Mouse (Mus musculus): Measurements from ENCODE around the gene Rpl6. TPM values are rescaled to one million over a fixed set of nuclear protein-coding genes. Genes with fewer than 3 reads are reported as not detected.
A peak's percentile ranks its signal among the peaks of the same experiment; 100 is the strongest.
"Not testable (repeated sequence)": the region's sequence is repeated elsewhere in the genome, so short reads cannot be mapped to it uniquely, and the experiment has no call there.

Rpl6 gene
- polyA plus RNA-seq, 1 experiment from 2014 or later: 377 TPM

- H3K9me3 ChIP-seq (replicated peaks): no peaks in the 10 kb centered on the region
- H3K9ac ChIP-seq: no peak overlapping the region
- H3K27ac ChIP-seq (ENCODE audit: poor library complexity, severe bottlenecking): no peak overlapping the region
- H3K36me3 ChIP-seq: no peaks in the 10 kb centered on the region
- peaks cover 37% of the 10 kb centered on the region for H3K4me1 ChIP-seq (replicated peaks)
- WGBS: 47% methylated on average over 3 of the region's 3 CpGs
- H3K27me3 ChIP-seq (replicated peaks): no peaks in the 10 kb centered on the region
- H3K4me2 ChIP-seq: no peak overlapping the region
- no peak overlapping the region for H3K4me3 ChIP-seq
- ATAC-seq (ENCODE audit: insufficient number of reproducible peaks, low FRiP score): no peak
Measured at GRCm38 (mm10) chr5:121226406-121226805, 22.1 kb downstream of the Rpl6 start.

GRCm38 (mm10) chr5:121226845-121227244, 22.6 kb downstream of the Rpl6 start:
- no peaks in the 10 kb centered on the region for H3K9me3 ChIP-seq (replicated peaks)
- H3K27me3 ChIP-seq (replicated peaks): no peaks in the 10 kb centered on the region
- no peak overlapping the region for H3K9ac ChIP-seq
- H3K4me1 ChIP-seq (replicated peaks): peaks cover 33% of the 10 kb centered on the region
- no peak for ATAC-seq (ENCODE audit: insufficient number of reproducible peaks, low FRiP score)
- no peaks in the 10 kb centered on the region for H3K36me3 ChIP-seq
- H3K27ac ChIP-seq (ENCODE audit: poor library complexity, severe bottlenecking): no peak overlapping the region
- WGBS: 89% methylated on average over 4 of the region's 4 CpGs
- no peak overlapping the region for H3K4me3 ChIP-seq
- H3K4me2 ChIP-seq: no peak overlapping the region

- H3K36me3 ChIP-seq; H3K4me2 ChIP-seq; H3K27ac ChIP-seq (ENCODE audit: poor library complexity, severe bottlenecking); H3K27me3 ChIP-seq (replicated peaks); H3K9ac ChIP-seq; H3K9me3 ChIP-seq (replicated peaks); ATAC-seq (ENCODE audit: insufficient number of reproducible peaks, low FRiP score); H3K4me3 ChIP-seq: not testable (repeated sequence)
- WGBS: 82% methylated on average over 1 of the region's 1 CpGs
- peaks cover 33% of the 10 kb centered on the region for H3K4me1 ChIP-seq (replicated peaks)
Measured at GRCm38 (mm10) chr5:121227330-121227729, 23.0 kb downstream of the Rpl6 start.

GRCm38 (mm10) chr5:121229182-121229581, 24.9 kb downstream of the Rpl6 start:
- Histone ChIP-seq H3K4me2 (no peak overlapping the region), H3K36me3 (0 out of 2 replicates have a peak, but pooled peaks cover 5% of the 10 kb centered on the region), H3K9me3 (replicated peaks) (no peaks in the 10 kb centered on the region), H3K9ac (no peak overlapping the region), H3K27ac (ENCODE audit: poor library complexity, severe bottlenecking) (no peak overlapping the region), H3K4me3 (no peak overlapping the region), H3K27me3 (replicated peaks) (no peaks in the 10 kb centered on the region), H3K4me1 (replicated peaks) (peaks cover 33% of the 10 kb centered on the region)
- ATAC-seq (ENCODE audit: insufficient number of reproducible peaks, low FRiP score): no peak
- 92% methylated on average over 2 of the region's 2 CpGs for WGBS

GRCm38 (mm10) chr5:121230811-121231210, 26.5 kb downstream of the Rpl6 start:
- ATAC-seq (ENCODE audit: insufficient number of reproducible peaks, low FRiP score): no peak
- Histone ChIP-seq H3K9ac (no peak overlapping the region), H3K36me3 (peaks cover 8% of the 10 kb centered on the region; the same call in 1 of the 2 replicates), H3K27me3 (replicated peaks) (no peaks in the 10 kb centered on the region), H3K9me3 (replicated peaks) (no peaks in the 10 kb centered on the region), H3K4me2 (no peak overlapping the region), H3K4me1 (replicated peaks) (peaks cover 22% of the 10 kb centered on the region), H3K27ac (ENCODE audit: poor library complexity, severe bottlenecking) (no peak overlapping the region), H3K4me3 (no peak overlapping the region)
- WGBS: 67% methylated on average over 9 of the region's 9 CpGs

GRCm38 (mm10) chr5:121232789-121233188, 28.5 kb downstream of the Rpl6 start:
- peaks cover 21% of the 10 kb centered on the region for H3K4me1 ChIP-seq (replicated peaks)
- no peak overlapping the region for H3K4me2 ChIP-seq
- WGBS: 95% methylated on average over 1 of the region's 1 CpGs
- no peak overlapping the region for H3K9ac ChIP-seq
- no peaks in the 10 kb centered on the region for H3K27me3 ChIP-seq (replicated peaks)
- no peak for ATAC-seq (ENCODE audit: insufficient number of reproducible peaks, low FRiP score)
- H3K4me3 ChIP-seq: no peak overlapping the region
- no peaks in the 10 kb centered on the region for H3K9me3 ChIP-seq (replicated peaks)
- peaks cover 8% of the 10 kb centered on the region; the same call in 1 of the 2 replicates for H3K36me3 ChIP-seq
- no peak overlapping the region for H3K27ac ChIP-seq (ENCODE audit: poor library complexity, severe bottlenecking)

GRCm38 (mm10) chr5:121233726-121234125, 29.4 kb downstream of the Rpl6 start:
- no peak for ATAC-seq (ENCODE audit: insufficient number of reproducible peaks, low FRiP score)
- Histone ChIP-seq H3K27me3 (replicated peaks) (no peaks in the 10 kb centered on the region), H3K4me1 (replicated peaks) (peaks cover 21% of the 10 kb centered on the region), H3K4me2 (no peak overlapping the region), H3K27ac (ENCODE audit: poor library complexity, severe bottlenecking) (no peak overlapping the region), H3K4me3 (no peak overlapping the region), H3K36me3 (peaks cover 8% of the 10 kb centered on the region; the same call in 1 of the 2 replicates), H3K9ac (no peak overlapping the region), H3K9me3 (replicated peaks) (no peaks in the 10 kb centered on the region)
- WGBS: 67% methylated on average over 2 of the region's 2 CpGs

GRCm38 (mm10) chr5:121236171-121236570, 31.9 kb downstream of the Rpl6 start:
- ATAC-seq (ENCODE audit: insufficient number of reproducible peaks, low FRiP score): peak; percentile 97
- WGBS: 6% methylated on average over 5 of the region's 5 CpGs
- Histone ChIP-seq H3K27ac (ENCODE audit: poor library complexity, severe bottlenecking) (peak overlapping the region; percentile 82), H3K4me2 (peak overlapping the region; percentile 40), H3K4me1 (replicated peaks) (peaks cover 28% of the 10 kb centered on the region), H3K9me3 (replicated peaks) (no peaks in the 10 kb centered on the region), H3K9ac (peak overlapping the region; percentile 28; the same call in 1 of the 2 replicates), H3K27me3 (replicated peaks) (no peaks in the 10 kb centered on the region), H3K4me3 (no peak overlapping the region), H3K36me3 (peaks cover 8% of the 10 kb centered on the region; the same call in 1 of the 2 replicates)

- H3K4me2 ChIP-seq: no peak overlapping the region
- H3K27me3 ChIP-seq (replicated peaks): no peaks in the 10 kb centered on the region
- no peak for ATAC-seq (ENCODE audit: insufficient number of reproducible peaks, low FRiP score)
- WGBS: 82% methylated on average over 2 of the region's 2 CpGs
- peaks cover 5% of the 10 kb centered on the region; the same call in 1 of the 2 replicates for H3K36me3 ChIP-seq
- no peak overlapping the region for H3K9ac ChIP-seq
- H3K9me3 ChIP-seq (replicated peaks): no peaks in the 10 kb centered on the region
- H3K4me1 ChIP-seq (replicated peaks): peaks cover 40% of the 10 kb centered on the region
- H3K4me3 ChIP-seq: no peak overlapping the region
- H3K27ac ChIP-seq (ENCODE audit: poor library complexity, severe bottlenecking): no peak overlapping the region
Measured at GRCm38 (mm10) chr5:121238208-121238607, 33.9 kb downstream of the Rpl6 start.

- H3K27me3 ChIP-seq (replicated peaks): no peaks in the 10 kb centered on the region
- no peak overlapping the region for H3K27ac ChIP-seq (ENCODE audit: poor library complexity, severe bottlenecking)
- ATAC-seq (ENCODE audit: insufficient number of reproducible peaks, low FRiP score): no peak
- H3K4me3 ChIP-seq: no peak overlapping the region
- peaks cover 46% of the 10 kb centered on the region for H3K4me1 ChIP-seq (replicated peaks)
- 64% methylated on average over 5 of the region's 5 CpGs for WGBS
- no peak overlapping the region for H3K9ac ChIP-seq
- H3K4me2 ChIP-seq: no peak overlapping the region
- peaks cover 3% of the 10 kb centered on the region; the same call in 1 of the 2 replicates for H3K36me3 ChIP-seq
- no peaks in the 10 kb centered on the region for H3K9me3 ChIP-seq (replicated peaks)
Measured at GRCm38 (mm10) chr5:121239846-121240245, 35.6 kb downstream of the Rpl6 start.

- Histone ChIP-seq H3K4me3 (no peak overlapping the region), H3K9me3 (replicated peaks) (no peaks in the 10 kb centered on the region), H3K27me3 (replicated peaks) (no peaks in the 10 kb centered on the region), H3K4me2 (no peak overlapping the region), H3K4me1 (replicated peaks) (peaks cover 51% of the 10 kb centered on the region), H3K9ac (no peak overlapping the region), H3K27ac (ENCODE audit: poor library complexity, severe bottlenecking) (no peak overlapping the region), H3K36me3 (no peaks in the 10 kb centered on the region)
- no peak for ATAC-seq (ENCODE audit: insufficient number of reproducible peaks, low FRiP score)
Measured at GRCm38 (mm10) chr5:121241182-121241581, 36.9 kb downstream of the Rpl6 start.

GRCm38 (mm10) chr5:121242261-121242660, 38.0 kb downstream of the Rpl6 start:
- ATAC-seq (ENCODE audit: insufficient number of reproducible peaks, low FRiP score): 0 out of 2 replicates have a peak, but pooled peaks have one; percentile 30
- 24% methylated on average over 1 of the region's 1 CpGs for WGBS
- H3K4me2 ChIP-seq: no peak overlapping the region
- no peak overlapping the region for H3K4me3 ChIP-seq
- no peaks in the 10 kb centered on the region for H3K9me3 ChIP-seq (replicated peaks)
- no peak overlapping the region for H3K9ac ChIP-seq
- H3K4me1 ChIP-seq (replicated peaks): peaks cover 43% of the 10 kb centered on the region
- no peaks in the 10 kb centered on the region for H3K36me3 ChIP-seq
- 0 out of 2 replicates have a peak overlapping the region, but pooled peaks have one; percentile 8 for H3K27ac ChIP-seq (ENCODE audit: poor library complexity, severe bottlenecking)
- no peaks in the 10 kb centered on the region for H3K27me3 ChIP-seq (replicated peaks)

Data from heart, embryonic 12.5 days (tissue).